Mouse (Mus musculus) neutrophil, adult 5-6 weeks (primary cell): ENCODE measurements around the gene Mlana. TPM values are rescaled to one million over a fixed set of nuclear protein-coding genes. Genes with fewer than 3 reads are reported as not detected.

Experiments
- ATAC-seq: fragments of 151-379, 151-347 bp; 2 replicates; pipeline ENCODE4 v1.8.0; 2017; ENCODE audit warnings: mild to moderate bottlenecking, moderate TSS enrichment; ENCODE audit not compliant: insufficient number of reproducible peaks, poor library complexity, low FRiP score, severe bottlenecking; ENCODE audit errors: extremely low read depth
- total RNA-seq: library from RNA; stranded (forward); fragments of 200-1000 nt; gene quantifications from 2 replicates; pipeline ENCODE4 v1.2.3, GENCODE M21; 2017

Mlana gene
- total RNA-seq, 1 experiment from 2014 or later, result not detected

DNA sequence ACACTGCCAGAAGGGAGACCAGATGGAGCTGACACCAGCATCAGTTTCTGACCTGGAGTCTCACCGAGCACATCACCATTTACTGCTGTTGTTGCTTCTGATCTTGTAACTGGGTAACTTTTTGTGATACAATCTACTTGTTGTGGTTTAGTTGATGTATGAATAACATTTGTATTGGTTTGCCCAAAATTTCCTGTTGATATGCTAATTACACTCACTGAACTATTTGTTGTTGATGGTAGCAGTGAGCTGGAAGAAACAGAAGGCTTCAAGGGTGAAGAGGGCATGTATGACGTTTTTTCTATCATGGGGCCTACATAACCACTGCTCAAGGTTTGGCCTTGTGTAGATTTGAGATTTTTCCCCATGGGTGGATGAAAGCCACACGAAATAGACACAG lies 20.2 kb downstream of the Mlana start:
- ATAC-seq, result no peak

DNA sequence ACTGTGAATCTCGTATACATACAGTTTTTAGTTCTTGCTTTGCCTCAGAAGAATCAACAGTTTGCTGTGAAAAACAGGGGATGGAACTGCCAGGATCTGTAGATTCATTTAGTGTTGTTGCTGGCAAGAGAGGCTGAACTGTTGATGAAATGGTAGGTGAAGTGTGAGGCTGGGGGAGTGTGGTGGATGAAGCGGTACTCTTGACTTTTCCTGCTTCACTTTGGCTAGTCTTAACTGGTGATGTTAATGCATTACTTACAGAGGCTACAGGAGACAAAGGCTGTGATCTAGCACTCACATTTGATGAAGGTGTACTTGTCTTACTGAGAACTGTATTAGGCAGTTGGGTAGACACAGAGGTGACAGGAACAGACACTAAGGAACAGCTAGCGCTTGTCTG lies 20.9 kb downstream of the Mlana start:
- no peak for ATAC-seq

DNA sequence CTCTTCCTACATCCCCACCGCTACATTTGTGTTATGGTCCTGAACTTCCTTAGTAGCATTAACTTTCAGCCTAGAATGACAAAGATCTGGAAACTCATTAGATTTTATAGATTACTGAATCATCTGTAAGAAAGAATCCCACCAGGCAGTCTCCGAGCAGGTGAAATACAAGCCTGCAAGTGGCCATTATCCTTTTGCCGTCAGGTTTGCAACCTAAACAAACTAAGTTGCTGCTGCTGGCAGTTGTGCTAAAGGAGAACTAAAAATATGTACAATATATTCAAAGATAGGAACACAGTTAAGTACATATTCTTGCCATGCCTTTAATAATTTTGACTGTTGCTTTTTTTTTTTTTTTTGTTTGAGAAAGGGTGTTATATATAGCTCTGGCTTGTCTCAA lies 37.8 kb downstream of the Mlana start:
- ATAC-seq, result no peak

DNA sequence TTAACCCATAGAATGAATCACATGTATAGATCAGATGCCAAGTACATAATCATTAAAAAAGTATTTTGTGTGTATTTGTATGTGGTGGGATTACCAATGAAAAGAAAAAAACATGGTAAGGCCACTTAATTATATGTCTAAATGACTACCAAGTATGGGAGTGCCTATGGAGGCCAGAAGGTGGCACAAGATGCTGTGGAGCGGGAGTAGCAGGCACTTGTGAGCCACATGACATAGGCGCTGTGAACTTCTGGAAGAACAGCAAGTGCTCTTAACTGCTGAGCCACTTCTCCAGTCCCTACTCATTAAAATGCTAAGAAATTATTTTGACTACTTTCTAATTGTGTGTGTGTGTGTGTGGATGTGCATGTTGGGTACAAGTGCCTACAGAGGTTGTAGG lies 42.0 kb downstream of the Mlana start:
- ATAC-seq, result no peak

DNA sequence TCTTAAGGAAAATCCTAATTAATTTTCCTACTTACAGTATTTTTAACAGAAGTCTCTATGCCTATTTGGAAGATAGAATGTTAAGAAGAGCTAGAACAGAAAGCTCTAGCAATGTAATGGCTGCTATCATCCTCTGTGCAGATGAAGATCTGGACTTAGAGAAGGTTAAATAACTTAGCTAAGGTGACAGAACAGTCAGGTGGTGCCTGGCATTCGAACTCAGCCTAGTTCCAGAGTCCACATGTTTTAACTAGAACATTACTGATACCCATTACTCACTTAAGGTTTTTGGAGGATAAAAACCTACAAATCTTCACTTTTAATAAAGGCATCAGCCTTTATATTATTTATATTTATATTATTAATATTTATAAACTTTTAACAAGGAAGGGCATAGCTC lies 43.0 kb downstream of the Mlana start:
- no peak for ATAC-seq

DNA sequence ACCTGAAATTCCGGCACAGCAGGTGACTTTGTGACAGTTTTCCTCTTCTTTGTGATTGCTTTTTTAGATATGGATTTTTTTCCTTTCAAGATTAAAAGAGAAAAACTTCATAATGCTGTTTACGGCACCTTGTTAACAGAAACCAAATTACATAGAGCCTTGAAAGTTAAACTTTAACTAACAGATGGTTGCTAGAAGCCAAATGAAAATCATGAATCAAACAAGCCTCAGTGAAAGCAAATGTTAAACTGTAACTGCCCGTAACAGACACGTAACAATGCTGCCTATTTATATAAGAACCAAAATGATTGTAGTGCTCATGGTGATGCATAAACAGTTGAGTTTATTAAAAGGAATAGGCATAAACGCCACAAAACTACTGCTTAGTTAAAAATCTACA lies 45.9 kb downstream of the Mlana start:
- no peak for ATAC-seq

DNA sequence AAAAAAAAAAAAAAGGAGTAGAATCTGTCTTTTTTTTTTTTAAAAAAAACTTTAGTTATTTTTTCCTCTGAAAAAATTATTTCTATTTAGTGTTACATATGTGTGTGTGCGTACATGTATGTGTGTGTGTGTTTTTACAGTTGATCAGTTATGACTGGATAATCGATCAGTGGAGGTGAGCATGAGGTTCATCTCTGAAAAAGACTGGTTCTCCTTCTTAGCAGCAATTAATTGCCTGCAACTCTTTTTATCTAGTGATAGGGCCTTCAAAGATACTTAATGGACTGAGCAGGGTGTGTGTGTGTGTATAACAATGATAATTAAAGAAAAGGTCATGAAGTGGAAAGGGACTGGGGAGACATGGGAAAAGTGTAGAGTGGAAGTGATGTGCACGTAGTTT lies 53.4 kb downstream of the Mlana start:
- no peak for ATAC-seq

DNA sequence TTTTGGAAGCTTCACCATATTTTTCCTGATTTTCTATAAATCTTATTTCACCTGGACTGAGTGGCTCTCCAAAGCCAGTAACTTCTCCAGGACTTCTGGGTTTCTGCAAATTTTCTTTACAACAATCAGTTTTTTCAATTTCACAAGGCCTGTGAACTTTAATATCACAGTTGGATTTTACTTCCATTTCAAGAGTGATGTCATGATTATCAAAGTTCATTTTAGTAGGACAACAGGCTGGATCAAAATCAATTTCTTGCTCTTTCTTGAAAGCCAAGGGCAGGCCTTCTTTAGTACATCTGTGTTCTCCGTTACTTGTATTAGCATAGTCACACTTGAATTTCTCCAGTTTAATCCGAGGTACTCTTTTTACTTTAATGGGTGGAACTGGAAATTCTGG lies 56.3 kb downstream of the Mlana start:
- ATAC-seq, result no peak

Other genes with a start within 250 kb of the Mlana start
- 49.6 and 51.6 TPM in 2 replicates for gene Ric1, start 175.5 kb upstream of the Mlana start, total RNA-seq
- gene Ermp1, start 49.4 kb upstream of the Mlana start, total RNA-seq, result 24.7 and 27.1 TPM in 2 replicates
- gene 9930021J03Rik, start 108.2 kb downstream of the Mlana start, total RNA-seq, result 20.9 and 27.9 TPM in 2 replicates
- 33.3 and 34.4 TPM in 2 replicates for gene Ranbp6, start 115.2 kb downstream of the Mlana start, total RNA-seq
- gene Il33, start 227.3 kb downstream of the Mlana start, total RNA-seq, result not detected in 2 replicates